Mouse (Mus musculus) bone marrow macrophage, adult 2 months (primary cell): ENCODE data around the gene Ipmk.

Source experiments
- CTCF ChIP-seq: IDR thresholded peaks from 2 replicates; pipeline ENCODE4 v1.5.1; 2012; ENCODE audit warnings: low read depth, mild to moderate bottlenecking, low read length, moderate library complexity
- POLR2A ChIP-seq: IDR thresholded peaks from 2 replicates; pipeline ENCODE4 v1.6.1; 2012; ENCODE audit warnings: mild to moderate bottlenecking, low read depth, low read length, borderline replicate concordance

DNA sequence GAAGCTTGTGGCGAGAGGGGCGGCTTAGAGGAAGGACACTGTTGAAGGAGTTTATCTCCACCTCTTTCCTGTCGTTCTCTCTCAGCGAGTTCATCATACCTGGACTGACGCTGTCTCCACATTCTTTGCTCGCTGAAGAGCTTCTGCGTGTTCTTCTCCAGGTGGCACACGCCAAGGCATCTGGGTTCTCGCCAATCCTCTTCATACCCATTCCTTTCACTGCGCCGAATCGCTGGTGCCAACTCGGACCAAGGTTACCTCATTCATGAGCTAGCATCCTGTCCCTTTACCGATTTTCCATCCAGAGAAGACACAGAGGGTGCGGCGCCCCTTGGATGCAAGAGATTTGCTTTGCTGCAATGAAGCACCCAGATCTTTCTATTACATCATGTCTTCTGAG is 47.4 kb upstream of the Ipmk start:
- TF ChIP-seq CTCF (no peak), POLR2A (no peak)
